Mouse (Mus musculus): ENCODE measurements around the gene Rpl37.

DNA sequence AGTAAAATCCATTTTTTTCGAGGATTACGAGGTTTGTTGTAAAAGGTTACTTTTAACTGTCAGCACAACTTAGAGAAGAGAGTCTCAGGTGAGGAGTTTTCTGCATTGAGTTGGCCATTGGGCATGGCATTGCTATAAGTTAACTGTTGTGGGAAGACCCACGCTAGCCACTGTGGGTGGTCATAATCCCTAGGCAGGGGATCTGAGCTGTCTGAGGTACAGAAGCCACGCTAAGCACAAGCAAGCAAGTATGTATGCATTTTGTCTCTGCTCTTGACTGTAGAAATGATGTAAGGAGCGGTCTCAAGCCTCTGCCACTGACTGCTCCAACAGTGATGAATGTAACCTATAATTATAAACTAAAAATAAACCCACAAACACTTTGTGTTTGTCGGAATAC lies 10.6 kb upstream of the Rpl37 start:
- TF ChIP-seq CTCF (IDR thresholded peaks at IDR 0.05; ENCODE audit: borderline replicate concordance, control insufficient read depth, extremely low read depth, insufficient read depth, low read length, poor library complexity), result no peak
- no peak for TF ChIP-seq POLR2A (IDR thresholded peaks at IDR 0.05; ENCODE audit: control insufficient read depth, extremely low read depth, insufficient read depth, low read length, poor library complexity)

Measured in thymus, adult 2 months (tissue).